Mouse (Mus musculus) T-cell, adult 2 months (primary cell): Measurements from ENCODE around the gene Hdac9.
"Not testable (repeated sequence)": the region's sequence is repeated elsewhere in the genome, so short reads cannot be mapped to it uniquely, and the experiment has no call there.

ENCODE experiments used
- DNase-seq: peaks from one replicate; pipeline ENCODE4 v3.0.0; 2022; ENCODE audit warnings: low spot score

Hdac9 gene

GRCm38 (mm10) chr12:34087292-34087942, 829.5 kb downstream of the Hdac9 start:
- DNase-seq, result no peak

- no peak for DNase-seq
Measured at GRCm38 (mm10) chr12:34076981-34077380, 839.9 kb downstream of the Hdac9 start.

- no peak for DNase-seq
Measured at GRCm38 (mm10) chr12:34075805-34076509, 840.9 kb downstream of the Hdac9 start.

GRCm38 (mm10) chr12:34052508-34052907, 864.4 kb downstream of the Hdac9 start:
- no peak for DNase-seq

- no peak for DNase-seq
Measured at GRCm38 (mm10) chr12:34052036-34052435, 864.9 kb downstream of the Hdac9 start.

- no peak for DNase-seq
Measured at GRCm38 (mm10) chr12:34051112-34051511, 865.8 kb downstream of the Hdac9 start.

GRCm38 (mm10) chr12:34040949-34041348, 875.9 kb downstream of the Hdac9 start:
- no peak for DNase-seq

- no peak for DNase-seq
Measured at GRCm38 (mm10) chr12:34040061-34040460, 876.8 kb downstream of the Hdac9 start.

GRCm38 (mm10) chr12:34009796-34010195, 907.1 kb downstream of the Hdac9 start:
- not testable (repeated sequence) for DNase-seq
